Mouse (Mus musculus): ENCODE measurements around the gene Cfap46.
A peak's percentile ranks its signal among the peaks of the same experiment; 100 is the strongest.

Gene Cfap46

GRCm38 (mm10) chr7:139683706-139684552 lies at the start of gene Cfap46:
Cfap46 (minus strand) TSS chr7:139683817.
- peak; percentile 33 for DNase-seq (ENCODE audit: extremely low spot score, low read depth, low spot score)

- no peak for DNase-seq (ENCODE audit: extremely low spot score, low read depth, low spot score)
Measured at GRCm38 (mm10) chr7:139731276-139731696, 47.7 kb upstream of the Cfap46 start.

GRCm38 (mm10) chr7:139727072-139727471 lies 43.5 kb upstream of the Cfap46 start:
- DNase-seq (ENCODE audit: extremely low spot score, low read depth, low spot score) = no peak

GRCm38 (mm10) chr7:139725641-139726040 lies 42.0 kb upstream of the Cfap46 start:
- no peak for DNase-seq (ENCODE audit: extremely low spot score, low read depth, low spot score)

- DNase-seq (ENCODE audit: extremely low spot score, low read depth, low spot score) = no peak
Measured at GRCm38 (mm10) chr7:139723986-139724385, 40.4 kb upstream of the Cfap46 start.

GRCm38 (mm10) chr7:139721196-139721595 lies 37.6 kb upstream of the Cfap46 start:
- no peak for DNase-seq (ENCODE audit: extremely low spot score, low read depth, low spot score)

- DNase-seq (ENCODE audit: extremely low spot score, low read depth, low spot score) = no peak
Measured at GRCm38 (mm10) chr7:139717781-139718180, 34.2 kb upstream of the Cfap46 start.

GRCm38 (mm10) chr7:139711821-139712220 lies 28.2 kb upstream of the Cfap46 start:
- DNase-seq (ENCODE audit: extremely low spot score, low read depth, low spot score) = no peak

GRCm38 (mm10) chr7:139706411-139707120 lies 22.9 kb upstream of the Cfap46 start:
- DNase-seq (ENCODE audit: extremely low spot score, low read depth, low spot score) = no peak

GRCm38 (mm10) chr7:139705781-139706180 lies 22.2 kb upstream of the Cfap46 start:
- DNase-seq (ENCODE audit: extremely low spot score, low read depth, low spot score) = no peak

- no peak for DNase-seq (ENCODE audit: extremely low spot score, low read depth, low spot score)
Measured at GRCm38 (mm10) chr7:139705081-139705480, 21.5 kb upstream of the Cfap46 start.

GRCm38 (mm10) chr7:139703826-139704199 lies 20.2 kb upstream of the Cfap46 start:
- no peak for DNase-seq (ENCODE audit: extremely low spot score, low read depth, low spot score)

GRCm38 (mm10) chr7:139703146-139703825 lies 19.7 kb upstream of the Cfap46 start:
- DNase-seq (ENCODE audit: extremely low spot score, low read depth, low spot score) = peak; percentile 68

GRCm38 (mm10) chr7:139701651-139702301 lies 18.2 kb upstream of the Cfap46 start:
- no peak for DNase-seq (ENCODE audit: extremely low spot score, low read depth, low spot score)

- no peak for DNase-seq (ENCODE audit: extremely low spot score, low read depth, low spot score)
Measured at GRCm38 (mm10) chr7:139692641-139693294, 9.2 kb upstream of the Cfap46 start.

- DNase-seq (ENCODE audit: extremely low spot score, low read depth, low spot score) = no peak
Measured at GRCm38 (mm10) chr7:139692211-139692610, 8.6 kb upstream of the Cfap46 start.

- DNase-seq (ENCODE audit: extremely low spot score, low read depth, low spot score) = no peak
Measured at GRCm38 (mm10) chr7:139685336-139685735, 1.7 kb upstream of the Cfap46 start.

GRCm38 (mm10) chr7:139684553-139684929 lies 924 bp upstream of the Cfap46 start:
- DNase-seq (ENCODE audit: extremely low spot score, low read depth, low spot score) = peak; percentile 88

- DNase-seq (ENCODE audit: extremely low spot score, low read depth, low spot score) = no peak
Measured at GRCm38 (mm10) chr7:139681921-139682598, 1.6 kb downstream of the Cfap46 start.

- no peak for DNase-seq (ENCODE audit: extremely low spot score, low read depth, low spot score)
Measured at GRCm38 (mm10) chr7:139676433-139676832, 7.2 kb downstream of the Cfap46 start.
